Mouse (Mus musculus) heart, embryonic 13.5 days (tissue): ENCODE measurements around the gene Stn1. TPM values are rescaled to one million over a fixed set of nuclear protein-coding genes. Genes with fewer than 3 reads are reported as not detected.

Source experiments
- polyA plus RNA-seq: library from polyadenylated mRNA; unstranded; fragments of >200 nt; fragmentation: Nextera tagmentation; extraction: Ambion mirVana; gene quantifications from 2 replicates; pipeline ENCODE4 v1.2.1, GENCODE M21; 2015

The Stn1 gene
- polyA plus RNA-seq, 1 experiment from 2014 or later, result 37.3 TPM

Other genes with a start within 250 kb of the Stn1 start
- gene Sh3pxd2a, start 73.1 kb downstream of the Stn1 start, polyA plus RNA-seq, result 5.4 and 5.7 TPM in 2 replicates
- gene Slk, start 42.2 kb upstream of the Stn1 start, polyA plus RNA-seq, result 8.0 and 9.2 TPM in 2 replicates
- 0.51 and 1.1 TPM in 2 replicates for gene Col17a1, start 154.6 kb upstream of the Stn1 start, polyA plus RNA-seq
- 194 and 210 TPM in 2 replicates for gene Sfr1, start 194.2 kb upstream of the Stn1 start, polyA plus RNA-seq